Mouse (Mus musculus) midbrain, embryonic 16.5 days (tissue): Measurements from ENCODE around the gene Wfdc13. TPM values are rescaled to one million over a fixed set of nuclear protein-coding genes. Genes with fewer than 3 reads are reported as not detected.

Experiments used
- ATAC-seq: fragments of 200-750 bp; cut with Nextera tagmentation; 2 replicates; pipeline ENCODE4 v1.8.0; 2017; ENCODE audit warnings: moderate TSS enrichment
- H3K27ac ChIP-seq: fragments of 300-500 bp; sonication (generic); 2 replicates; pipeline ENCODE4 v1.5.1; 2014; ENCODE audit warnings: mild to moderate bottlenecking, low read length, mixed read lengths
- H3K27me3 ChIP-seq: fragments of 300-500 bp; sonication (generic); 2 replicates; pipeline ENCODE4 v1.6.1; 2014; ENCODE audit warnings: low read depth, low read length, mixed read lengths; ENCODE audit not compliant: control insufficient read depth, insufficient read depth
- H3K36me3 ChIP-seq: fragments of 300-500 bp; sonication (generic); 2 replicates; pipeline ENCODE4 v1.6.1; 2014; ENCODE audit warnings: mild to moderate bottlenecking, low read length, moderate library complexity, mixed read lengths; ENCODE audit not compliant: control insufficient read depth, insufficient read depth
- H3K4me1 ChIP-seq: fragments of 300-500 bp; sonication (generic); 2 replicates; pipeline ENCODE4 v1.6.1; 2014; ENCODE audit warnings: mild to moderate bottlenecking, low read length, mixed read lengths; ENCODE audit not compliant: control insufficient read depth, insufficient read depth
- H3K4me2 ChIP-seq: fragments of 300-500 bp; sonication (generic); 2 replicates; pipeline ENCODE4 v1.6.1; 2014; ENCODE audit warnings: mild to moderate bottlenecking, low read length, mixed read lengths
- H3K4me3 ChIP-seq: fragments of 300-500 bp; sonication (generic); 2 replicates; pipeline ENCODE4 v1.5.1; 2014; ENCODE audit warnings: low read depth, mild to moderate bottlenecking, low read length, moderate library complexity, mixed read lengths
- H3K9ac ChIP-seq: fragments of 300-500 bp; sonication (generic); 2 replicates; pipeline ENCODE4 v1.6.1; 2014; ENCODE audit warnings: low read depth, low read length, mixed read lengths
- H3K9me3 ChIP-seq: fragments of 300-500 bp; sonication (generic); replicated peaks from 2 replicates; pipeline ENCODE4 v1.6.1; 2014; ENCODE audit warnings: mild to moderate bottlenecking, low read length, mixed read lengths; ENCODE audit not compliant: control insufficient read depth, poor library complexity, severe bottlenecking
- WGBS: fragments of 180-500 bp; shearing (Covaris S2); extraction: QIAGEN DNeasy Blood & Tissue Kit; methylation state at CpG from one replicate; pipeline ENCODE4 v1.1.7; 2014; 5-methylcytosine and 5-hydroxymethylcytosine counted together
- polyA plus RNA-seq: library from polyadenylated mRNA; unstranded; fragments of >200 nt; fragmentation: Nextera tagmentation; extraction: Ambion mirVana; gene quantifications from 2 replicates; pipeline ENCODE4 v1.2.1, GENCODE M21; 2015

The Wfdc13 gene
- polyA plus RNA-seq: not detected in 2 replicates

GRCm38 (mm10) chr2:164684807-164685206 lies at the start of gene Wfdc13:
Wfdc13 (plus strand) TSS chr2:164685107.
- Histone ChIP-seq H3K27ac (no peak within 1 kb of the TSS), H3K4me3 (no peak within 1 kb of the TSS), H3K9me3 (no peaks in the 10 kb centered on the region), H3K4me2 (no peak within 1 kb of the TSS), H3K36me3 (no peaks in the 10 kb centered on the region), H3K9ac (no peak within 1 kb of the TSS), H3K4me1 (no peaks in the 10 kb centered on the region), H3K27me3 (no peaks in the 10 kb centered on the region)
- 70% methylated on average over 3 of the region's 3 CpGs for WGBS
- no peak for ATAC-seq

- H3K4me3 ChIP-seq: no peak overlapping the region
- H3K27me3 ChIP-seq: no peaks in the 10 kb centered on the region
- no peak for ATAC-seq
- H3K9me3 ChIP-seq: no peaks in the 10 kb centered on the region
- 80% methylated on average over 9 of the region's 9 CpGs for WGBS
- H3K4me2 ChIP-seq: no peak overlapping the region
- H3K9ac ChIP-seq: no peak overlapping the region
- H3K27ac ChIP-seq: no peak overlapping the region
- no peaks in the 10 kb centered on the region for H3K4me1 ChIP-seq
- no peaks in the 10 kb centered on the region for H3K36me3 ChIP-seq
These were observed 49.6 kb upstream of the Wfdc13 start for GRCm38 (mm10) chr2:164635266-164635665.

DNA sequence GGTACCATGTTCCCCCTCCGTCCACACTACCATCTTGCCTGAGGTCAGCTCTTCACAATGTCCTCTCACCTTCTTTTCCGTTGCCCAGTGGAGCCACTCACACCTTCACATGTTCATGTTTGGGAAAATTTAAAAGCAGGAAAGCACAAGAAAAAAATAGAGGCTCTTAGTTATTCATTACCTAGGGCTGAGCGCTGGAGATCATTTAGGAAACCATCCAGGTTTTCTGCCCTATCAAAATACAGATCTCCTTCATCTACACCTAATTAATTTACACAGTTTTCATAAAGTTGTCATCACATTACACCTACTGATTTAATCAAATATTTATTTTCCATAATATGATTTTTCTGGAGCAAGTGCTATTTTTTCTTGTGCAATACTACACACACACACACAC lies 46.2 kb upstream of the Wfdc13 start, which contains the start of gene Wfdc16:
TSS of gene Wfdc16 (minus strand) at position 101 of the 400 bp plus-strand sequence.
- H3K27ac ChIP-seq: no peak within 1 kb of the TSS
- H3K9ac ChIP-seq: no peak within 1 kb of the TSS
- WGBS: 92% methylated on average over 3 of the region's 3 CpGs
- no peaks in the 10 kb centered on the region for H3K27me3 ChIP-seq
- H3K4me1 ChIP-seq: no peaks in the 10 kb centered on the region
- H3K4me3 ChIP-seq: no peak within 1 kb of the TSS
- H3K4me2 ChIP-seq: no peak within 1 kb of the TSS
- H3K36me3 ChIP-seq: no peaks in the 10 kb centered on the region
- ATAC-seq: no peak
- no peaks in the 10 kb centered on the region for H3K9me3 ChIP-seq

GRCm38 (mm10) chr2:164641129-164641528 lies 43.8 kb upstream of the Wfdc13 start:
- no peak for ATAC-seq

DNA sequence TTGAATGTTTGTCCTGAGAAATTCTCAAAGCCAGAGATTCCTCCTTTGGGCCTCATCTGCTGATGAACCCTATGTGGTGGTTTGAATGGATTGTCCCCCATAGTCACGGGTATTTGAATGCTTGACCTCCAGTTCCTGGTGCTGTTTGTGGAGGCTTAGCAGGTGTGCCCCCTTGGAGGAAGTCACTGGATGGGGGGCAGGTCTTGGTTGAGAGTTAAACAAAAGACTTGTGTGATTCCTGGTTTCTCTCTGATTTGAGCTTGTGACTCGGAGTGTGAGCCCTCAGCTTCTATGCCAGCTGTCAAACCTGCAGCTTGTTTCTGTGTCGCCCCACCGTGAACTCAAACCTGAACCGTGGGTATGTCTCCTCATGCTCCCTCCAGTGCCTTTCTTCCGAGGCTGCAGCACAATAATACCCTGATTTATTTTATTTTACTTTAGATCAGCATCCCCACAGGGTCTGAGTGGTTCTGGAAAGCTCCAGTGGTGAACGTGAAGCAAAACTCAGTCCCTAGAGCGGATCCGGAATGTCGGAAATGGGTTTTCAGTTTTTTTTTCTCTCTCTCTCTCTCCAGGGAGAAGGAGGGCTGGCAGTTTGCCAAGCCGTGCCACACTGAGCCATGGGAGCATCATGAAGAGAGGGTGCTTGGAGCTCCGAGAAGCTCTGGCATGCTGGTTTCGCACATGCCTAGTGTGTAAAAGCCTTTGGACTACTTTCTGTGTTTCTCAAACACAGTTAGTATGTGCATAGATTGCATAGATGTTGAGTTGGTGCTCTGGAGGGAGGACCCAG lies 42.8 kb upstream of the Wfdc13 start:
- Histone ChIP-seq H3K9me3 (no peaks in the 10 kb centered on the region), H3K4me3 (no peak overlapping the region), H3K27me3 (no peaks in the 10 kb centered on the region), H3K4me2 (no peak overlapping the region), H3K4me1 (no peaks in the 10 kb centered on the region), H3K27ac (no peak overlapping the region), H3K36me3 (no peaks in the 10 kb centered on the region), H3K9ac (no peak overlapping the region)
- 76% methylated on average over 13 of the region's 13 CpGs for WGBS
- no peak for ATAC-seq

More at GRCm38 (mm10) chr2:164641129-164641528, 43.8 kb upstream of the Wfdc13 start:
- no peaks in the 10 kb centered on the region for H3K27me3 ChIP-seq
- no peak overlapping the region for H3K27ac ChIP-seq
- H3K4me2 ChIP-seq: no peak overlapping the region
- H3K4me1 ChIP-seq: no peaks in the 10 kb centered on the region
- H3K9me3 ChIP-seq: no peaks in the 10 kb centered on the region
- no peak overlapping the region for H3K9ac ChIP-seq
- WGBS: 62% methylated on average over 7 of the region's 7 CpGs
- no peak overlapping the region for H3K4me3 ChIP-seq
- H3K36me3 ChIP-seq: no peaks in the 10 kb centered on the region

DNA sequence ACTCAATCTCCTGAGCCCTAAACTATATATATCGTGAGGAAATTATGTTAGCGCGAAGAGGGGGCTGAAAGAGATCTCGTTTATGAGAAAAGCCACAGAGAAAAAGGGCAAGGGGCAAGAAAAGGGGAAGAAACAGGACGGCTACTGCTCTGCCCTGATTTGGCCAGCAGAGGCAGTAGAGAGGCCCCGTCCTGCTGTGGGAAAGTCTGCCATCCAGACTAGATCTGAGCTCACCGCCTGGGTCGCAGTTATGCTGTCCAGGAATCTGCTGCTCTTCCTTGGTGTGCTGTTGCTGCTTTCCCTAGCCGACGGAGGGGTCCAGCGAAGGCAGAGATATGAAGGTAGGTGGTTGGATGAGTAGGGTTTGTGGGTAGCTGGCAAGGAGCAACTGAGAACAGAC lies 29.0 kb upstream of the Wfdc13 start, which contains the start of gene Wfdc10:
TSS of gene Wfdc10 (plus strand) at position 189 of the 400 bp plus-strand sequence.
- no peak within 1 kb of the TSS for H3K27ac ChIP-seq
- H3K4me1 ChIP-seq: no peaks in the 10 kb centered on the region
- H3K36me3 ChIP-seq: no peaks in the 10 kb centered on the region
- H3K27me3 ChIP-seq: no peaks in the 10 kb centered on the region
- 17% methylated on average over 11 of the region's 11 CpGs for WGBS
- no peak within 1 kb of the TSS for H3K4me3 ChIP-seq
- H3K9me3 ChIP-seq: no peaks in the 10 kb centered on the region
- no peak within 1 kb of the TSS for H3K4me2 ChIP-seq
- ATAC-seq: no peak
- H3K9ac ChIP-seq: no peak within 1 kb of the TSS

DNA sequence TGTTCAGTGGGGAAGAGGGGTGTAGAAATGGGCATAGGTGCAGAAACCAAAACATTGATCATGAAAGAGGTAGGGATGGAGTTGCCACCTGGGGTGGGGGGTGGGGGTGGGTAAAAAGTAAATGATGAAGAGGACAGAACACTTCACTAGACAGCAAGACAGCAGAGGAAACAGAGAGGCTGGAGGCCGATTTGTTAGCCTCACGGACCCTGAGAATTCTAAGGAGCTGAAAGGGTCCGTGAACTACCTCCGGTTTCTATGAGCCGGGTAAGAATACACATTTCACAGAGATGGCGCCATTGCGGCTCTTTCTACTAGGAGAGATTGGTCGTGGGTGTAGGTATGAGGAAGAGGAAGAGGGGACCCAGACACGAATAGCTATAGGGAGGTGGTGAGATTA lies 28.4 kb upstream of the Wfdc13 start, which contains the start of gene Wfdc9:
TSS of gene Wfdc9 (minus strand) at position 101 of the 400 bp plus-strand sequence.
- H3K4me2 ChIP-seq: no peak within 1 kb of the TSS
- no peak within 1 kb of the TSS for H3K9ac ChIP-seq
- no peaks in the 10 kb centered on the region for H3K4me1 ChIP-seq
- no peak within 1 kb of the TSS for H3K27ac ChIP-seq
- no peaks in the 10 kb centered on the region for H3K27me3 ChIP-seq
- no peaks in the 10 kb centered on the region for H3K36me3 ChIP-seq
- WGBS: 79% methylated on average over 9 of the region's 9 CpGs
- H3K4me3 ChIP-seq: no peak within 1 kb of the TSS
- no peaks in the 10 kb centered on the region for H3K9me3 ChIP-seq
- no peak for ATAC-seq

DNA sequence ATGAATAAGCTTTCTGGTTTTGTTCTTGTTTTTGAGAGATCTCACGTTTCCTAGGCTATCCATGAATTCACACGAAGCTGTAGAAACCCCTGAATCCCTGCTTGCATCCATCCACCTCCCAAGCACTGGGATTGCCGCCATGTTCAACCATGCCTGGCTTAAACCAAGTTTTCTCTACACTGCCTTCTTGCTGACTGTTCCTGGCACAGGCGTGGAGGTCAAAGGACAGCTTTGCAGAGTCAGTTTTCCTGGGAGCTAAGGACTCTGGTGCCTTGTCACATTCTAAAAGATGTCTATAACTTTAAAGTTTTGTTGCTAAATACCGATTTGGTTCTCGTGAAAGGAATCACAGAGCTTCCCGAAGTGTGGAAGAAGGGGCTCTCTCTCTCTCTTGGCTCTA lies 20.1 kb upstream of the Wfdc13 start:
- H3K4me1 ChIP-seq: no peaks in the 10 kb centered on the region
- WGBS: 90% methylated on average over 7 of the region's 7 CpGs
- no peaks in the 10 kb centered on the region for H3K27me3 ChIP-seq
- H3K9ac ChIP-seq: no peak overlapping the region
- no peak overlapping the region for H3K4me2 ChIP-seq
- H3K4me3 ChIP-seq: no peak overlapping the region
- no peak overlapping the region for H3K27ac ChIP-seq
- H3K9me3 ChIP-seq: no peaks in the 10 kb centered on the region
- no peaks in the 10 kb centered on the region for H3K36me3 ChIP-seq
- ATAC-seq: no peak

DNA sequence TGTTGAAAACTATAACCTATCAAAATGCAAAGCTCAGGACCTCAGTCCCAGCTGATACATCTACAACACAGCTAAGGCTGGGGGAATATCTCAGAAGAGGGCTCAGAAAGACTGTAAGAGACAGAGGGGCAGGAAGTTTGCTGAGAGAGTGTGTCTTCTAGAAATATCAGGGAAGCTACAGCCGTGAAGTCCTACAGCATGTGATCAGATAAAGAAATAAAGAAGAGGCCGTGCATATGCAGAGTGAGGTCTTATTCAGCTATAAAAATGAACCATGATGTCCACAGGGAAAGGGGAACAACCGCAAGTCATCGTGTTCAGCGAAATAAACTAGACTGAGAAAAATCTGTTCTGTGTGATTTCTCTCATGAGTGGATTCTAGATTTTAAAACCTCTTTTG lies 14.6 kb upstream of the Wfdc13 start:
- Histone ChIP-seq H3K4me1 (no peaks in the 10 kb centered on the region), H3K27ac (no peak overlapping the region), H3K27me3 (no peaks in the 10 kb centered on the region), H3K9ac (no peak overlapping the region), H3K4me3 (no peak overlapping the region), H3K4me2 (no peak overlapping the region), H3K36me3 (no peaks in the 10 kb centered on the region), H3K9me3 (no peaks in the 10 kb centered on the region)
- no peak for ATAC-seq
- WGBS: 93% methylated on average over 5 of the region's 5 CpGs
